Mouse (Mus musculus) ES-CJ7 (cell line): ENCODE results near the gene Rhoh.

ENCODE experiments used
- DNase-seq: peaks from one replicate; pipeline ENCODE4 v3.0.0; 2011; ENCODE audit warnings: low read depth, low spot score

The Rhoh gene

GRCm38 (mm10) chr5:65895121-65895692 lies 34.2 kb downstream of the Rhoh start:
- DNase-seq, result no peak

GRCm38 (mm10) chr5:65895764-65896163 lies 34.8 kb downstream of the Rhoh start:
- no peak for DNase-seq

GRCm38 (mm10) chr5:65897731-65898130 lies 36.7 kb downstream of the Rhoh start:
- DNase-seq, result no peak

GRCm38 (mm10) chr5:65898683-65899082 lies 37.7 kb downstream of the Rhoh start:
- no peak for DNase-seq

GRCm38 (mm10) chr5:65900113-65900512 lies 39.1 kb downstream of the Rhoh start:
- DNase-seq, result no peak

- peak; percentile 21 for DNase-seq
These were observed 39.9 kb downstream of the Rhoh start for GRCm38 (mm10) chr5:65900862-65901265.

- no peak for DNase-seq
These were observed 40.9 kb downstream of the Rhoh start for GRCm38 (mm10) chr5:65901868-65902418.

- no peak for DNase-seq
These were observed 41.8 kb downstream of the Rhoh start for GRCm38 (mm10) chr5:65902811-65903210.

GRCm38 (mm10) chr5:65904476-65904875 lies 43.5 kb downstream of the Rhoh start:
- DNase-seq, result no peak

GRCm38 (mm10) chr5:65908751-65909150 lies 47.7 kb downstream of the Rhoh start:
- DNase-seq, result no peak

GRCm38 (mm10) chr5:65909321-65909720 lies 48.3 kb downstream of the Rhoh start:
- no peak for DNase-seq

GRCm38 (mm10) chr5:65910398-65910797 lies 49.4 kb downstream of the Rhoh start:
- DNase-seq, result no peak

- DNase-seq, result peak; percentile 28
These were observed 50.7 kb downstream of the Rhoh start for GRCm38 (mm10) chr5:65911676-65912075.

- peak; percentile 83 for DNase-seq
These were observed 51.2 kb downstream of the Rhoh start for GRCm38 (mm10) chr5:65912201-65912600.

- DNase-seq, result peak; percentile 57
These were observed 52.1 kb downstream of the Rhoh start for GRCm38 (mm10) chr5:65913126-65913525.

GRCm38 (mm10) chr5:65914342-65914741 lies 53.3 kb downstream of the Rhoh start:
- no peak for DNase-seq

- DNase-seq, result no peak
These were observed 55.9 kb downstream of the Rhoh start for GRCm38 (mm10) chr5:65916930-65917329.

- no peak for DNase-seq
These were observed 57.6 kb downstream of the Rhoh start for GRCm38 (mm10) chr5:65918601-65919000.

- DNase-seq, result no peak
These were observed 58.3 kb downstream of the Rhoh start for GRCm38 (mm10) chr5:65919326-65919725.

GRCm38 (mm10) chr5:65919904-65920303 lies 58.9 kb downstream of the Rhoh start:
- no peak for DNase-seq

GRCm38 (mm10) chr5:65920701-65921426 lies 59.9 kb downstream of the Rhoh start:
- DNase-seq, result no peak

GRCm38 (mm10) chr5:65921477-65922138 lies 60.6 kb downstream of the Rhoh start:
- no peak for DNase-seq

- no peak for DNase-seq
These were observed 65.7 kb downstream of the Rhoh start for GRCm38 (mm10) chr5:65926666-65927065.
